Mouse (Mus musculus) heart, embryonic 11.5 days (tissue): ENCODE results near the gene Slc25a36. TPM values are rescaled to one million over a fixed set of nuclear protein-coding genes. Genes with fewer than 3 reads are reported as not detected.
A peak's percentile ranks its signal among the peaks of the same experiment; 100 is the strongest.

Experiments
- ATAC-seq: fragments of 200-750 bp; cut with Nextera tagmentation; replicated peaks from 2 replicates; pipeline ENCODE4 v1.8.0; 2017; ENCODE audit warnings: moderate library complexity; ENCODE audit not compliant: insufficient number of reproducible peaks, low FRiP score, low TSS enrichment
- H3K27ac ChIP-seq: fragments of 300-500 bp; sonication (generic); 2 replicates; pipeline ENCODE4 v1.5.1; 2014; ENCODE audit warnings: mild to moderate bottlenecking, low read depth, low read length
- H3K27me3 ChIP-seq: fragments of 300-500 bp; sonication (generic); 2 replicates; pipeline ENCODE4 v1.6.1; 2014; ENCODE audit warnings: mild to moderate bottlenecking, low read length, mixed read lengths; ENCODE audit not compliant: control insufficient read depth, insufficient read depth
- H3K36me3 ChIP-seq: fragments of 300-500 bp; sonication (generic); 2 replicates; pipeline ENCODE4 v1.6.1; 2014; ENCODE audit warnings: mild to moderate bottlenecking, low read length, moderate library complexity, mixed read lengths; ENCODE audit not compliant: control insufficient read depth, insufficient read depth
- H3K4me1 ChIP-seq: fragments of 300-500 bp; sonication (generic); 2 replicates; pipeline ENCODE4 v1.6.1; 2014; ENCODE audit warnings: low read length; ENCODE audit not compliant: control insufficient read depth, insufficient read depth
- H3K4me2 ChIP-seq: fragments of 300-500 bp; sonication (generic); 2 replicates; pipeline ENCODE4 v1.6.1; 2014; ENCODE audit warnings: mild to moderate bottlenecking, moderate library complexity
- H3K4me3 ChIP-seq: fragments of 300-500 bp; sonication (generic); 2 replicates; pipeline ENCODE4 v1.5.1; 2014; ENCODE audit warnings: low read depth, low read length
- H3K9ac ChIP-seq: fragments of 300-500 bp; sonication (generic); 2 replicates; pipeline ENCODE4 v1.6.1; 2014; ENCODE audit warnings: mild to moderate bottlenecking, low read depth, low read length, moderate library complexity
- H3K9me3 ChIP-seq: fragments of 300-500 bp; sonication (generic); replicated peaks from 2 replicates; pipeline ENCODE4 v1.6.1; 2016; ENCODE audit warnings: low read length; ENCODE audit not compliant: control insufficient read depth
- WGBS: fragments of 180-500 bp; shearing (Covaris S2); extraction: QIAGEN DNeasy Blood & Tissue Kit; methylation state at CpG from one replicate; pipeline ENCODE4 v1.1.7; 2014; ENCODE audit not compliant: insufficient replicate concordance; 5-methylcytosine and 5-hydroxymethylcytosine counted together
- polyA plus RNA-seq: library from polyadenylated mRNA; unstranded; fragments of >200 nt; fragmentation: Nextera tagmentation; extraction: Ambion mirVana; gene quantifications from 2 replicates; pipeline ENCODE4 v1.2.1, GENCODE M21; 2014

Slc25a36 gene
- polyA plus RNA-seq, 1 experiment from 2014 or later = 79.6 TPM

DNA sequence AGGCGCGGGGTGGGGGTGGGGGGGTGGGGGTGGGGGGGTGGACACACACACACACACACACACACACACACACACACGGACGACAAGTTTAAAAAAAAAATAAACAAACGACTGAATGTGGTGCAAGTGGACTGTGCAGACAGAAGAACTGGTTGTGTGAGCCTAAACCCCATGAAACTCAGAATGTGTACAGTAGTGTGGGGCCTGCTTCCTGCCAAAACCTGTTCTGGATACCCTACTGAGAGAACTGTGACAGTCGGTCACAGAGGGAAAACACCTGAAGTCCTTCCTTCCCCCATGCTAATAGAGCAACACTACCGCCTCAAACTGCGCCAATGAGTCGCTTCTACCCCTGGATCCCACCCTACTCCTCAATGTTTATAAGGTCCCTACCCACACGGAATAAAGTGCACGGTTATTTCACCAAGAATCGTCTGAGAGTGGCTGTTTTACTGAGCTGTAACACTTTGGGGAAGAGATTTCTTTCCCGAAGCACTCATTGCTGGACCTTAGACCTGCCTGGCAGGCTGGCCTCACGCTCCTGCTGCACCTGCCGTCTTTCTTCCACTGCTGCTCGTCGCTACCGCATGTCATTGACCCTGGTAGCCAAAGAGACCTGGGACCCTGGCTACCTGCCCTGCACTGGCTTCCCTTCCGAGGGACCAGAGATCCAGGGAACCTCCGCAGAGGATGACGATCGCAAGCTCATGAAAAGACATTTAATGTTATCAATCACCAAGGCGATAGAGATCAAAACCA, 13.2 kb upstream of the Slc25a36 start:
- no peaks in the 10 kb centered on the region for H3K9me3 ChIP-seq
- no peak overlapping the region for H3K9ac ChIP-seq
- no peak overlapping the region for H3K27ac ChIP-seq
- ATAC-seq = no peak
- H3K4me3 ChIP-seq = no peak overlapping the region
- no peaks in the 10 kb centered on the region for H3K36me3 ChIP-seq
- H3K4me2 ChIP-seq = no peak overlapping the region
- H3K27me3 ChIP-seq = no peaks in the 10 kb centered on the region
- no peaks in the 10 kb centered on the region for H3K4me1 ChIP-seq
- 58% methylated on average over 23 of the region's 23 CpGs for WGBS

- no peak for ATAC-seq
- H3K4me3 ChIP-seq = no peak overlapping the region
- no peaks in the 10 kb centered on the region for H3K9me3 ChIP-seq
- no peaks in the 10 kb centered on the region for H3K27me3 ChIP-seq
- no peak overlapping the region for H3K4me2 ChIP-seq
- no peak overlapping the region for H3K27ac ChIP-seq
- 82% methylated on average over 2 of the region's 2 CpGs for WGBS
- H3K4me1 ChIP-seq = no peaks in the 10 kb centered on the region
- H3K36me3 ChIP-seq = no peaks in the 10 kb centered on the region
- no peak overlapping the region for H3K9ac ChIP-seq
Observed at GRCm38 (mm10) chr9:97121432-97121831, 10.5 kb upstream of the Slc25a36 start.

DNA sequence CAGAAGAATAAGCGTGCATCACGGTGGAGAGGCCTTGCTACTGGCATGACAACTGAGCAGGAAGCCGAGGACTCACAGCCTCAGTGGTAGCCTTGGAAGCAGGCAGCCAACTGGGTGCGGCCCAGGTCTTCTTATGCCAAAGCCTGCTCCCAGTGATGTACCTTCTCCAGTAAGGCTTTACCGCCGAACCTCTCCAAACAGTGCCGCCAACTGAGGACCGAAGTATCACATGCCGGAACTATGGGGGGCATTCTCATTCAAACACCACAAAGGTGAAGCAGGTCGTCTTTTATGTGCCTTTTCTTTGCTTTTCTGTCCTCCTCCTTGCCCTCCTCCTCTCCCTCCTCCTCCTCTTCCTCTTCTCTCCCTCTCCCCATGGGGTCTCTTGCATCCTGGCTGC, 3.3 kb upstream of the Slc25a36 start:
- Histone ChIP-seq H3K27ac (0 out of 2 replicates have a peak overlapping the region, but pooled peaks have one; percentile 81), H3K36me3 (no peaks in the 10 kb centered on the region), H3K9ac (no peak overlapping the region), H3K4me2 (no peak overlapping the region), H3K27me3 (no peaks in the 10 kb centered on the region), H3K4me1 (peaks cover 18% of the 10 kb centered on the region), H3K9me3 (no peaks in the 10 kb centered on the region), H3K4me3 (no peak overlapping the region)
- no peak for ATAC-seq
- 89% methylated on average over 10 of the region's 10 CpGs for WGBS

GRCm38 (mm10) chr9:97113555-97113929, 2.6 kb upstream of the Slc25a36 start:
- H3K4me2 ChIP-seq = peak overlapping the region; percentile 49
- peak overlapping the region; percentile 81 for H3K27ac ChIP-seq
- no peak overlapping the region for H3K9ac ChIP-seq
- ATAC-seq = no peak
- no peak overlapping the region for H3K4me3 ChIP-seq
- H3K9me3 ChIP-seq = no peaks in the 10 kb centered on the region
- no peaks in the 10 kb centered on the region for H3K36me3 ChIP-seq
- H3K27me3 ChIP-seq = no peaks in the 10 kb centered on the region
- 7% methylated on average over 5 of the region's 5 CpGs for WGBS
- peaks cover 23% of the 10 kb centered on the region for H3K4me1 ChIP-seq

DNA sequence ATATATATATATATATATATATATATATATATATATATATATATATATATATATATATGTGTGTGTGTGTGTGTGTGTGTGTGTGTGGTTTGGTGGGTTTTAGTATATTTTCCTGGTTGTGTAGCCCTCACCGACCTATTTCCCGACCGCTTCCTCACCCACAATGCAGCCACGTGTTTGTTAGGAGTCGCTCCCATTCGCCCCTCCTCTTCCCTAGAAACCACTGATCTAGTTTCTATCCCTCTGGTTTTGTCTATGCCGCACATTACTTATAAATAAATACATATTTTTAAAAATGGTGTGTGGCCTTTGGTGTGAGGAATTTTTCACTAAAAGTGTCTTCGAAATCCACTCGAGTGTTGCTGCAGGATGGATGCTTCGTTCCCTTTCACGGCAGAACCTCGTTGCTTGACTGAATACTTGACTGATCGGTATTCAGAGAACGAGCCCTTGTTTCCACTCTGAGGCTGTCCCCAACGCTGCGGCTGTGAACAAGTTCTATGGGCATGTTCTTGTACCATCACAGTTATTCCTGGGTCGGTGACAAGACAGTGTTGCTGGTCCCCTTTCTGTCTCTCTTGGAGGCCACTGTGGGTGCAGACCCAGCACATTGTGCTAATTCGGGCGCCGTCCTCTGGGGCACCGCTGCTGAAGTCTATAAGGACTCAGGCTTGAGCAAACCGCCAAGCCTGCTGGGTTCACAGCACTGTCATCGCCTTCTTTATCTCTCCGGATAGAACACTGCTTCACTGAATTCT, 2.0 kb upstream of the Slc25a36 start:
- Histone ChIP-seq H3K9me3 (no peaks in the 10 kb centered on the region), H3K36me3 (no peaks in the 10 kb centered on the region), H3K4me2 (peak overlapping the region; percentile 49), H3K9ac (0 out of 2 replicates have a peak overlapping the region, but pooled peaks have one; percentile 39), H3K27ac (peak overlapping the region; percentile 81), H3K4me1 (peaks cover 23% of the 10 kb centered on the region), H3K27me3 (no peaks in the 10 kb centered on the region), H3K4me3 (no peak overlapping the region)
- 39% methylated on average over 24 of the region's 24 CpGs for WGBS
- no peak for ATAC-seq

DNA sequence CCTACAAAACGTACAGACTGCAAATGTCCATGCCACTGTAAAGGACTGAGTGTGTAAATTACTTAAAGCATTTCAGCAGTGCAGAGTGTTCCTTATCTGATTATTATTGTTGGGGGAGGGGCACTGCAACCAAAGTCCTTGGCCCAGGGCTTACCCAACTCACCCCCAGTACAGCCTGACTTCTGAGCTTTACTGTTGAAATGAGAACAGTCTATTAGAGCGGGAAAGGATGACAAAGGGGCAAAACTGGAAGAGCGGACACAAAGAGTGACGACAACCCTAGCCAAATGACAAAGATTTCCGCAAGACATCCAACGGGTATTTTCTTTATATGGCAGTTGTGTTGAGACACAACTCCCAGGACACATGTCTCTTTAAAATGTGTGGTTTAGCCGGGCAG, 1.3 kb upstream of the Slc25a36 start:
- Histone ChIP-seq H3K4me2 (no peak overlapping the region), H3K27ac (0 out of 2 replicates have a peak overlapping the region, but pooled peaks have one; percentile 1), H3K9ac (no peak overlapping the region), H3K9me3 (no peaks in the 10 kb centered on the region), H3K4me3 (no peak overlapping the region), H3K27me3 (no peaks in the 10 kb centered on the region), H3K4me1 (peaks cover 23% of the 10 kb centered on the region), H3K36me3 (peaks cover 3% of the 10 kb centered on the region; the same call in 1 of the 2 replicates)
- no peak for ATAC-seq
- WGBS = 59% methylated on average over 7 of the region's 7 CpGs

DNA sequence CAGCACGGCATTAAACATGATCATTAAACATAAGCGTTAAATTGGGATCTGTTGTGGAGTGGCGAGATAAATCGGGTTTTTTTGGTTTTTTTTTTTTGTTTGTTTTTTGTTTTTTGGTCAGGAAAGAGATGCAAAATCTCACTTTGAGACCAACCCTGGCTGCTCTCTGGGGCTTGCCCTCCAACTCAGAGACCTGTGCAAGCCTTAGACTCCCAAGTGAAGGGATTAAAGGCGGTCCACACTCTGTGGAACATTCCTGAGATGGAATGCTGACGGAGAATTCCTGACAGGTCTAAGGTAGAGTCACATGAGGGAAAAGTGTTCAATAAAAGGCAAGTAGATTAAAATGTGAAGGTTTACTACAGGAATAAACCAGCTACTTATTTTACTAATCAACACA, 549 bp upstream of the Slc25a36 start:
- ATAC-seq = no peak
- Histone ChIP-seq H3K9ac (peak overlapping the region; percentile 86), H3K27me3 (no peaks in the 10 kb centered on the region), H3K4me1 (peaks cover 23% of the 10 kb centered on the region), H3K36me3 (peaks cover 4% of the 10 kb centered on the region; the same call in 1 of the 2 replicates), H3K4me2 (peak overlapping the region; percentile 65), H3K4me3 (peak overlapping the region; percentile 67), H3K9me3 (no peaks in the 10 kb centered on the region), H3K27ac (peak overlapping the region; percentile 91)
- 3% methylated on average over 6 of the region's 6 CpGs for WGBS

DNA sequence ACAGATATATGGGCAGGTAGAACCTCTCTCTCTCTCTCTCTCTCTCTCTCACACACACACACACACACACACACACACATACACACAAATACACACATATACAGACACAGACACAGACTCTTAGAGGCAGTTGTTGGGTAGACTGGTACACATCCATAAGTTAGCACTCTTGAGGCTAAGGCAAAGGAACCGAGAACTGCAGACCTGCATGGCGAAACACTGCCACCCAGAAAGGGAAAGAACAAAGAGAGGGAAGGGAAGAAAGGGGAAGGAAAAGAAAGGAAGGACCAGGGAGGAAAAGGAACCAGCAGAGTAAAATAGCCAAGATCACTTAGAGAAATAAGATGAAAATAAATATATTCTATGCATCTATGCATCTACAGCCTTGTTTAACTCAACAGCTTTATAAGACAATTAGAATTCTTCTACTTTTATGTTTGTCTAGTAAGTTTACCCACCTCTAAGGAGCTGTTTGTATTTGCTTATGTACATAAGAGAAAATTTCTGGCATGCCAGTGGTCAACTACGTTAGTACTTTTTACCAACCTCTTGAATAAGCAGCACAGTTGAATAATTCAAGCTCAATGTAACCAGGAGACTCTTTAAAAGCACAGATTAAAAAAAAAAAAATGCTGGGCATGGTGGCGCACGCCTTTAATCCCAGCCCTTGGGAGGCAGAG, 4.3 kb downstream of the Slc25a36 start:
- Histone ChIP-seq H3K9me3 (no peaks in the 10 kb centered on the region), H3K27ac (no peak overlapping the region), H3K36me3 (peaks cover 4% of the 10 kb centered on the region; the same call in 1 of the 2 replicates), H3K4me3 (no peak overlapping the region), H3K4me1 (peaks cover 18% of the 10 kb centered on the region; the same call in 1 of the 2 replicates), H3K9ac (no peak overlapping the region), H3K27me3 (no peaks in the 10 kb centered on the region), H3K4me2 (no peak overlapping the region)
- no peak for ATAC-seq
- WGBS = 90% methylated on average over 5 of the region's 5 CpGs
